Mouse (Mus musculus) ES-Bruce4 (cell line): ENCODE results near the gene Gpr87. TPM values are rescaled to one million over a fixed set of nuclear protein-coding genes. Genes with fewer than 3 reads are reported as not detected.

ENCODE experiments used
- H3K27ac ChIP-seq: 2 replicates; pipeline ENCODE4 v1.5.1; 2012; ENCODE audit warnings: low read length, inconsistent platforms; ENCODE audit not compliant: insufficient read depth
- H3K27me3 ChIP-seq: 2 replicates; pipeline ENCODE4 v1.6.1; 2012; ENCODE audit warnings: mild to moderate bottlenecking, low read length, inconsistent platforms; ENCODE audit not compliant: control insufficient read depth, poor library complexity, insufficient read depth, severe bottlenecking
- H3K36me3 ChIP-seq: 2 replicates; pipeline ENCODE4 v1.6.1; 2012; ENCODE audit warnings: inconsistent platforms, mild to moderate bottlenecking, low read length, moderate library complexity; ENCODE audit not compliant: control insufficient read depth, poor library complexity, insufficient read depth, severe bottlenecking
- H3K4me1 ChIP-seq: one replicate; pipeline ENCODE4 v1.8.1; 2011; ENCODE audit warnings: low read length; ENCODE audit not compliant: control insufficient read depth, insufficient read depth
- H3K4me3 ChIP-seq: 2 replicates; pipeline ENCODE4 v1.5.1; 2011; ENCODE audit warnings: low read depth, mild to moderate bottlenecking, low read length
- H3K9ac ChIP-seq: 2 replicates; pipeline ENCODE4 v1.6.1; 2012; ENCODE audit warnings: low read depth, mild to moderate bottlenecking, inconsistent platforms; ENCODE audit not compliant: poor library complexity, severe bottlenecking
- H3K9me3 ChIP-seq: replicated peaks from 2 replicates; pipeline ENCODE4 v1.6.1; 2012; ENCODE audit warnings: mild to moderate bottlenecking, low read length, inconsistent platforms; ENCODE audit not compliant: control insufficient read depth, poor library complexity, insufficient read depth, severe bottlenecking
- CTCF ChIP-seq: IDR thresholded peaks from one replicate; pipeline ENCODE4 v1.8.1; 2011; ENCODE audit warnings: low read depth, low read length
- EP300 ChIP-seq: IDR thresholded peaks from 2 replicates; pipeline ENCODE4 v1.6.1; 2011; ENCODE audit warnings: low read depth, low read length; ENCODE audit not compliant: insufficient read depth
- POLR2A ChIP-seq: IDR thresholded peaks from one replicate; pipeline ENCODE4 v1.8.1; 2011; ENCODE audit warnings: low read length; ENCODE audit not compliant: insufficient read depth
- polyA plus RNA-seq: library from polyadenylated mRNA; stranded (reverse); fragments of >200 nt; gene quantifications from 2 replicates; pipeline ENCODE4 v1.2.4, GENCODE M21; 2011; ENCODE audit warnings: low read depth; ENCODE audit not compliant: missing spikeins, insufficient read depth, insufficient read length

Gene Gpr87
- polyA plus RNA-seq, 1 experiment: not detected

GRCm38 (mm10) chr3:59140115-59140514 is 54.8 kb downstream of the Gpr87 start:
- H3K4me3 ChIP-seq: no peak overlapping the region
- no peak for TF ChIP-seq EP300
- no peak for TF ChIP-seq CTCF
- TF ChIP-seq POLR2A: no peak
- no peak overlapping the region for H3K27ac ChIP-seq

GRCm38 (mm10) chr3:59139651-59140051 is 55.3 kb downstream of the Gpr87 start:
- no peaks in the 10 kb centered on the region for H3K27me3 ChIP-seq
- no peaks in the 10 kb centered on the region for H3K9me3 ChIP-seq
- no peaks in the 10 kb centered on the region for H3K4me1 ChIP-seq
- H3K36me3 ChIP-seq: no peaks in the 10 kb centered on the region
- H3K4me3 ChIP-seq: no peak overlapping the region
- no peak overlapping the region for H3K27ac ChIP-seq
- TF ChIP-seq POLR2A: no peak
- TF ChIP-seq EP300: no peak
- no peak for TF ChIP-seq CTCF
- H3K9ac ChIP-seq: no peak overlapping the region

More at GRCm38 (mm10) chr3:59140115-59140514, 54.8 kb downstream of the Gpr87 start:
- Histone ChIP-seq H3K36me3 (no peaks in the 10 kb centered on the region), H3K9me3 (no peaks in the 10 kb centered on the region), H3K9ac (no peak overlapping the region), H3K4me1 (no peaks in the 10 kb centered on the region), H3K27me3 (no peaks in the 10 kb centered on the region)

GRCm38 (mm10) chr3:59138946-59139468 is 55.9 kb downstream of the Gpr87 start:
- Histone ChIP-seq H3K4me1 (no peaks in the 10 kb centered on the region), H3K27ac (no peak overlapping the region), H3K36me3 (no peaks in the 10 kb centered on the region), H3K9me3 (no peaks in the 10 kb centered on the region), H3K9ac (no peak overlapping the region), H3K27me3 (no peaks in the 10 kb centered on the region), H3K4me3 (no peak overlapping the region)
- TF ChIP-seq EP300 (no peak), POLR2A (no peak), CTCF (no peak)

DNA sequence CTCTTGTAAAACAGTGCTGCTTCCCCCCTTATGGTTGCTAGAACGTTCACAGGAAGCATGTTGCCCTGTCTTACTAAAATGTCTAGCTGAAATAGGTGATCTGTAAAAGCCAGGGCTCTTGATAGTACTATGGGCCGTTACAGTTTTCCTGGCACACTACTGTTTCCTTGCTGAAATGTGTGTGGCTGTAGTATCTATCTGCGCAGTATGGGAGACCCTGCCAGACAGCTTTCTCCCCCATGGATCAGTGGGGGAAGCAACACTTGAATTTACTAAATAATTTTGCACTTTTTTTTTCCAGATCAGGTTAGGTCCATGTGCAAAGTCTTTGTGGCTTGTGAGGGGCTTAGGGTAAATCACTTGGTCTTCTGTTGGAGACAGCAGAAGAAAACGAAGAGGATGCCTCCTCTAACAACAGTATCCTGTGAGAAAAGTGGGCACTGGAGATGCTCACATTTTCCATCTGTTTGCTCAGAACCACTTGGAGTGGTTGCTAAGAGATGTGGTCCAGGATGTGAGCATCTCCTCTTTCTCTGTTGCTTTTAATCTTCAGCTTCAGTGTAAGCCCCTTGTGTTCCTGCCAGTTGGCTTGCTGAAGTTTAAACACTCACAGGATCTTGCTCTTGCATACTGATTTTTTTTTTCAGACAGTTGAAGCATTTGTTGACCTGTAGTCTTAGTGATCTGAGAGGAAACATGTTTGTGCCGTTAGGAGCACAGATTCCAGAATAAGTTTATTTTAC is 58.8 kb downstream of the Gpr87 start:
- TF ChIP-seq CTCF: no peak
- no peak for TF ChIP-seq POLR2A
- no peak for TF ChIP-seq EP300
- no peak overlapping the region for H3K27ac ChIP-seq
- H3K9ac ChIP-seq: no peak overlapping the region
- H3K27me3 ChIP-seq: no peaks in the 10 kb centered on the region
- no peaks in the 10 kb centered on the region for H3K36me3 ChIP-seq
- H3K9me3 ChIP-seq: no peaks in the 10 kb centered on the region
- no peaks in the 10 kb centered on the region for H3K4me1 ChIP-seq
- no peak overlapping the region for H3K4me3 ChIP-seq

DNA sequence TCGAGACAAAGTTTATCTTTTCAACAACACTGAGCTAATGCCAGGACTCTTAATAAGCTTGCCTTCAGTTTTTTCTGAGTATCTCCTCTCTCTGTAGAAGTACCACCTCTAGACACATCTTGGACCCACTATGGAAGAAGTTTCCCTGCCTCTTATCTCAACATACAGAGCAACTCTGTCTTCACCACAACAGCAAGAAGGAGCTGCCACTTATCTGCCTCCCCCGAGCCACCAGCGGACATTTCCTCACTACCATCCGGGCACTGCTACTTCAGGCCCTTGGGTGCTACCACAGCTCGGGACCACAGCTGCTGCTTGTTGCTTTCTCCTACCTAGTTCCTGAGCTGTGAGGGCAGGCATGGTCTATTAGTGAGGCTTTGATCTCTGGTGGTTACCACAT is 61.7 kb downstream of the Gpr87 start:
- Histone ChIP-seq H3K4me1 (no peaks in the 10 kb centered on the region), H3K9me3 (no peaks in the 10 kb centered on the region), H3K4me3 (no peak overlapping the region), H3K36me3 (no peaks in the 10 kb centered on the region), H3K27ac (no peak overlapping the region), H3K27me3 (no peaks in the 10 kb centered on the region), H3K9ac (no peak overlapping the region)
- TF ChIP-seq CTCF (no peak), EP300 (no peak), POLR2A (no peak)

DNA sequence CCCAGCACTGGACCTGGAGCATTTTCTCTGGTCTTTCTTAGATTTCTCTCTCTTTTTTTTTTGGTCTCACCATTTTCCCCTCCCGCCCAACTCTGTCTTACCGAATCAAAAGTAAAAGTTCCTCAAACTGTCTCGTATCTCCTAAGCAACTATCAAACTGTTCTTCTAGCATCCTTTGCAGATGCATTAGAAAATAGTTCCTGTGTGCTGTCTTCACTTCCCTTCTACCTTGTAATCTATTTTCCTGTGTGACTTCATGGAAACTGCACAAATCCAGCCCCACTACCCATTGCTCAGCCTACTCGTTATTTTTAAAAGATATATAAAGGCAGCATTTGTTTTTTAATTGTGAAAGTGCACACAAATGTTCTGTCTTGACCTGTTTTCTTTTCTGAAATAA is 62.9 kb downstream of the Gpr87 start:
- H3K27me3 ChIP-seq: no peaks in the 10 kb centered on the region
- H3K36me3 ChIP-seq: no peaks in the 10 kb centered on the region
- no peaks in the 10 kb centered on the region for H3K9me3 ChIP-seq
- no peak overlapping the region for H3K27ac ChIP-seq
- no peaks in the 10 kb centered on the region for H3K4me1 ChIP-seq
- no peak overlapping the region for H3K4me3 ChIP-seq
- no peak overlapping the region for H3K9ac ChIP-seq
- TF ChIP-seq CTCF: no peak
- TF ChIP-seq EP300: no peak
- no peak for TF ChIP-seq POLR2A
